Mouse (Mus musculus): ENCODE data around the gene Ap5z1.
A peak's percentile ranks its signal among the peaks of the same experiment; 100 is the strongest.

Ap5z1 gene

GRCm38 (mm10) chr5:142463461-142464454 is at the start of gene Ap5z1:
TSS of gene Ap5z1 (plus strand) at chr5:142463944.
- peak; percentile 98 for DNase-seq (ENCODE audit: low read depth, low spot score)

- peak; percentile 32 for DNase-seq (ENCODE audit: low read depth, low spot score)
Observed at GRCm38 (mm10) chr5:142415401-142415800, 48.3 kb upstream of the Ap5z1 start.

GRCm38 (mm10) chr5:142416070-142416775 is 47.5 kb upstream of the Ap5z1 start:
- no peak for DNase-seq (ENCODE audit: low read depth, low spot score)

- DNase-seq (ENCODE audit: low read depth, low spot score) = no peak
Observed at GRCm38 (mm10) chr5:142417104-142417503, 46.6 kb upstream of the Ap5z1 start.

GRCm38 (mm10) chr5:142417876-142418275 is 45.9 kb upstream of the Ap5z1 start:
- DNase-seq (ENCODE audit: low read depth, low spot score) = no peak

GRCm38 (mm10) chr5:142418419-142418818 is 45.3 kb upstream of the Ap5z1 start:
- DNase-seq (ENCODE audit: low read depth, low spot score) = no peak

GRCm38 (mm10) chr5:142420317-142420716 is 43.4 kb upstream of the Ap5z1 start:
- no peak for DNase-seq (ENCODE audit: low read depth, low spot score)

GRCm38 (mm10) chr5:142420920-142421319 is 42.8 kb upstream of the Ap5z1 start:
- no peak for DNase-seq (ENCODE audit: low read depth, low spot score)

- DNase-seq (ENCODE audit: low read depth, low spot score) = no peak
Observed at GRCm38 (mm10) chr5:142421886-142422285, 41.9 kb upstream of the Ap5z1 start.

GRCm38 (mm10) chr5:142423141-142423540 is 40.6 kb upstream of the Ap5z1 start:
- no peak for DNase-seq (ENCODE audit: low read depth, low spot score)

- no peak for DNase-seq (ENCODE audit: low read depth, low spot score)
Observed at GRCm38 (mm10) chr5:142423701-142424100, 40.0 kb upstream of the Ap5z1 start.

GRCm38 (mm10) chr5:142424627-142425349 is 39.0 kb upstream of the Ap5z1 start:
- no peak for DNase-seq (ENCODE audit: low read depth, low spot score)

GRCm38 (mm10) chr5:142426476-142426875 is 37.3 kb upstream of the Ap5z1 start:
- no peak for DNase-seq (ENCODE audit: low read depth, low spot score)

GRCm38 (mm10) chr5:142427876-142428275 is 35.9 kb upstream of the Ap5z1 start:
- DNase-seq (ENCODE audit: low read depth, low spot score) = no peak

GRCm38 (mm10) chr5:142428691-142429090 is 35.1 kb upstream of the Ap5z1 start:
- DNase-seq (ENCODE audit: low read depth, low spot score) = no peak

- no peak for DNase-seq (ENCODE audit: low read depth, low spot score)
Observed at GRCm38 (mm10) chr5:142431029-142431428, 32.7 kb upstream of the Ap5z1 start.

- no peak for DNase-seq (ENCODE audit: low read depth, low spot score)
Observed at GRCm38 (mm10) chr5:142431811-142432434, 31.8 kb upstream of the Ap5z1 start.

- no peak for DNase-seq (ENCODE audit: low read depth, low spot score)
Observed at GRCm38 (mm10) chr5:142432695-142433094, 31.0 kb upstream of the Ap5z1 start.

- DNase-seq (ENCODE audit: low read depth, low spot score) = no peak
Observed at GRCm38 (mm10) chr5:142434052-142434451, 29.7 kb upstream of the Ap5z1 start.

- DNase-seq (ENCODE audit: low read depth, low spot score) = no peak
Observed at GRCm38 (mm10) chr5:142435736-142436135, 28.0 kb upstream of the Ap5z1 start.

- DNase-seq (ENCODE audit: low read depth, low spot score) = no peak
Observed at GRCm38 (mm10) chr5:142438380-142438938, 25.3 kb upstream of the Ap5z1 start.

Data from mesoderm, embryonic 11.5 days (tissue).